8 mouse cellular contexts compared by ENCODE assay signal in the genomic region with DNA sequence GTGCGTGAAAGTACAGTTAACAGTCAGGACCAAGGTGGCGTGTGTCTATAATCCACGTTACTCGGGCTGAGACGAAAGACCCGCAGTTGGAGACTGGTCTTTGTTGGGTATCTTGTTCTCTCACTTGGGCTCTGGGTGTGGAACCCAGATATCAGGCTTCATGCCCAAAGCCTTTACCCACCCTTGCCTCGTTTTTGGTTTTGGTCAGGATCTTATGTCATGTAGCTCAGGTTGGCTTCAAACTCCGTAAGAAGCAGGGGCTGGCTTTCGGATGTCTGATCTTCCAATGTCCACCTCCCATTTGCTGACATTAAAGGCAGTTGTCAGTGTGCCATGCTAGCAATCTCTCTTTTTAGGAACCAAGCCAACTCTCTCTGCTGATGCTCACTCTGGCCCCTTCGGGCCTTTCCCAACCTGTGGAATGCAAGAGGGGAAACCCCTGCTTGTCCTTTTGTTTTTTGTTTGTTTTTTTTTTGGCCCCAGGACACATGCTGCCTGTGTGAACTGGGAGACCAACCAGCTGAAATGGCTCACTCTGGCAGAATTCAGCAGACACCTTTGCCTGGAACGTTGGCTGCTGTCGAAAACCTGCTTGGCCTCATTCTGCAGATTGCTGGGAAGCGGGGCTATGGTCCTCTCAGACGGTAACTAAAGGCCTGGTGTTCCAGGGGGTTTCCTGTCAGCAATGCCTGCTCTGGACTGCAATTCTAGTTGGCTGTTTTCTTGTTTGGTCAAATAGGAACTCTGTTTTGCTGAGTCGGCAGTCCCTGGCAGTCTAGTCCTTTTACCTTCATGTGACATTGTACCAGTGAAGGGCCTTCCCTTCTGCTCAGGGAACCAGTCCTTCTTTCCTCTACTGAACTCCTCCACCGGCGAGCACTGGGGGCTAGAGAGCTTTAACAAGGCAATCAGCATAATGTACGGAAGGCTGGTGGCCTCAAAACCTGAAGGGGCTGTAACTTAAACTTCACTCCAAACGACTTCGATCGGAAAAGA. TPM values are rescaled to one million over a fixed set of nuclear protein-coding genes. Genes with fewer than 3 reads are reported as not detected.
DNase-seq lines count a peak whose midpoint lies in the region; ATAC-seq and TF ChIP-seq lines count a peak whose summit lies in the region.

No protein-coding gene starts in this region.

- no peak for TF ChIP-seq POLR2A in cortical plate, adult 2 months (IDR thresholded peaks at IDR 0.05; ENCODE audit: extremely low read depth, insufficient read depth, low read length)

- no peaks in the 10 kb centered on the region for H3K27me3 ChIP-seq in liver, embryonic 11.5 days (replicated peaks; ENCODE audit: control insufficient read depth, insufficient read depth, low read length)
- H3K27me3 ChIP-seq in hindbrain, embryonic 15.5 days = no peaks in the 10 kb centered on the region
- no peaks in the 10 kb centered on the region for H3K27me3 ChIP-seq in neural tube, embryonic 13.5 days

- H3K4me1 ChIP-seq in liver, embryonic 11.5 days (replicated peaks; ENCODE audit: control insufficient read depth, insufficient read depth, low read length) = no peaks in the 10 kb centered on the region
- peaks cover 11% of the 10 kb centered on the region for H3K4me1 ChIP-seq in cortical plate, adult 2 months (ENCODE audit: control insufficient read depth, insufficient read depth, low read length)
- H3K4me1 ChIP-seq in hindbrain, embryonic 15.5 days (replicated peaks) = peaks cover 57% of the 10 kb centered on the region
- peaks cover 64% of the 10 kb centered on the region for H3K4me1 ChIP-seq in neural tube, embryonic 13.5 days (replicated peaks)

- peak; percentile 29 for DNase-seq in liver, embryonic 11.5 days (ENCODE audit: low spot score)
- DNase-seq in liver = no peak
- DNase-seq in ovary, postnatal 10 days (ENCODE audit: low spot score) = no peak
- DNase-seq in frontal cortex, postnatal 14 days (ENCODE audit: low spot score in 2 of 2) = no peak

- no peak overlapping the region for H3K4me2 ChIP-seq in liver, embryonic 11.5 days
- H3K4me2 ChIP-seq in hindbrain, embryonic 15.5 days = peak overlapping the region; percentile 42
- peak overlapping the region; percentile 52 for H3K4me2 ChIP-seq in neural tube, embryonic 13.5 days

- no peak for TF ChIP-seq CTCF in cortical plate, adult 2 months (IDR thresholded peaks at IDR 0.05; ENCODE audit: extremely low read depth, insufficient read depth, low read length)

- H3K9ac ChIP-seq in liver, embryonic 11.5 days (ENCODE audit: low read depth, low read length) = no peak overlapping the region
- H3K9ac ChIP-seq in hindbrain, embryonic 15.5 days = 0 out of 2 replicates have a peak overlapping the region, but pooled peaks have one; percentile 14
- peak overlapping the region; percentile 64 for H3K9ac ChIP-seq in neural tube, embryonic 13.5 days

- ATAC-seq in liver, embryonic 11.5 days (replicated peaks; ENCODE audit: low FRiP score) = no peak
- ATAC-seq in hindbrain, embryonic 15.5 days (ENCODE audit: low FRiP score, low read depth) = no peak
- ATAC-seq in neural tube, embryonic 13.5 days (ENCODE audit: low read depth) = no peak
- no peak for ATAC-seq in monocyte, adult 5-6 weeks (replicated peaks; ENCODE audit: insufficient number of reproducible peaks, low FRiP score, low TSS enrichment, poor library complexity, severe bottlenecking)

- 77% methylated on average over 21 of the region's 21 CpGs for WGBS in liver, embryonic 11.5 days
- WGBS in hindbrain, embryonic 15.5 days = 47% methylated on average over 21 of the region's 21 CpGs
- WGBS in neural tube, embryonic 13.5 days = 58% methylated on average over 21 of the region's 21 CpGs

- no peaks in the 10 kb centered on the region for H3K9me3 ChIP-seq in liver, embryonic 11.5 days (ENCODE audit: control insufficient read depth, low read length)
- H3K9me3 ChIP-seq in hindbrain, embryonic 15.5 days = no peaks in the 10 kb centered on the region
- H3K9me3 ChIP-seq in neural tube, embryonic 13.5 days = no peaks in the 10 kb centered on the region

- H3K27ac ChIP-seq in liver, embryonic 11.5 days (ENCODE audit: low read depth, low read length) = no peak overlapping the region
- peak overlapping the region; percentile 79 for H3K27ac ChIP-seq in cortical plate, adult 2 months (ENCODE audit: insufficient read depth, low read length)
- peak overlapping the region; percentile 83 for H3K27ac ChIP-seq in hindbrain, embryonic 15.5 days (replicated peaks)
- peak overlapping the region; percentile 93 for H3K27ac ChIP-seq in neural tube, embryonic 13.5 days (replicated peaks)

- H3K36me3 ChIP-seq in liver, embryonic 11.5 days (ENCODE audit: control insufficient read depth, insufficient read depth, low read length) = no peaks in the 10 kb centered on the region
- no peaks in the 10 kb centered on the region for H3K36me3 ChIP-seq in hindbrain, embryonic 15.5 days
- no peaks in the 10 kb centered on the region for H3K36me3 ChIP-seq in neural tube, embryonic 13.5 days

- no peak overlapping the region for H3K4me3 ChIP-seq in liver, embryonic 11.5 days (ENCODE audit: low read depth, low read length)
- no peak overlapping the region for H3K4me3 ChIP-seq in cortical plate, adult 2 months (ENCODE audit: insufficient read depth, low read length)
- no peak overlapping the region for H3K4me3 ChIP-seq in hindbrain, embryonic 15.5 days
- peak overlapping the region; percentile 24; the same call in 1 of the 2 replicates for H3K4me3 ChIP-seq in neural tube, embryonic 13.5 days

RNA-seq across cellular contexts. Expression of gene Tuba1a, which starts 23.6 kb away (rescaled TPM):
- 419 and 432 TPM in 2 replicates for polyA plus RNA-seq in liver, embryonic 11.5 days (2014; fragmentation: Nextera tagmentation; extraction: Ambion mirVana)
- 1,321 and 1,512 TPM in 2 replicates for polyA plus RNA-seq in cortical plate, adult 2 months (2012; rRNA removed)
- polyA plus RNA-seq in hindbrain, embryonic 15.5 days (2015; fragmentation: Nextera tagmentation; extraction: Ambion mirVana) = 14,750 and 15,534 TPM in 2 replicates
- 13,124 and 14,228 TPM in 2 replicates for polyA plus RNA-seq in neural tube, embryonic 13.5 days (2015; fragmentation: Nextera tagmentation; extraction: Ambion mirVana)
- total RNA-seq in monocyte, adult 5-6 weeks (2017) = 79.8 to 96.7 TPM (median 88.2 TPM) in 3 replicates

RNA-seq across cellular contexts. Expression of gene Gm49450, which starts 23.7 kb away (rescaled TPM):
- polyA plus RNA-seq in liver, embryonic 11.5 days (2014; fragmentation: Nextera tagmentation; extraction: Ambion mirVana) = not detected in 2 replicates
- polyA plus RNA-seq in cortical plate, adult 2 months (2012; rRNA removed) = 0.35 and 0.55 TPM in 2 replicates
- not detected in 2 replicates for polyA plus RNA-seq in hindbrain, embryonic 15.5 days (2015; fragmentation: Nextera tagmentation; extraction: Ambion mirVana)
- not detected in 2 replicates for polyA plus RNA-seq in neural tube, embryonic 13.5 days (2015; fragmentation: Nextera tagmentation; extraction: Ambion mirVana)
- total RNA-seq in monocyte, adult 5-6 weeks (2017) = 12.2 to 56.4 TPM in 2 of 3 replicates, not detected in the other

RNA-seq across cellular contexts. Expression of gene Tuba1b, which starts 42.7 kb away (rescaled TPM):
- polyA plus RNA-seq in liver, embryonic 11.5 days (2014; fragmentation: Nextera tagmentation; extraction: Ambion mirVana) = 1,854 and 2,015 TPM in 2 replicates
- polyA plus RNA-seq in cortical plate, adult 2 months (2012; rRNA removed) = 1,160 and 1,231 TPM in 2 replicates
- 1,411 and 1,419 TPM in 2 replicates for polyA plus RNA-seq in hindbrain, embryonic 15.5 days (2015; fragmentation: Nextera tagmentation; extraction: Ambion mirVana)
- polyA plus RNA-seq in neural tube, embryonic 13.5 days (2015; fragmentation: Nextera tagmentation; extraction: Ambion mirVana) = 1,062 and 1,121 TPM in 2 replicates
- 86.5 to 154 TPM (median 137 TPM) in 3 replicates for total RNA-seq in monocyte, adult 5-6 weeks (2017)

RNA-seq across cellular contexts. Expression of gene Tuba1c, which starts 52.6 kb away (rescaled TPM):
- 202 and 214 TPM in 2 replicates for polyA plus RNA-seq in liver, embryonic 11.5 days (2014; fragmentation: Nextera tagmentation; extraction: Ambion mirVana)
- polyA plus RNA-seq in cortical plate, adult 2 months (2012; rRNA removed) = 5.5 and 7.1 TPM in 2 replicates
- polyA plus RNA-seq in hindbrain, embryonic 15.5 days (2015; fragmentation: Nextera tagmentation; extraction: Ambion mirVana) = 22.5 and 25.3 TPM in 2 replicates
- 25.6 and 29.7 TPM in 2 replicates for polyA plus RNA-seq in neural tube, embryonic 13.5 days (2015; fragmentation: Nextera tagmentation; extraction: Ambion mirVana)
- total RNA-seq in monocyte, adult 5-6 weeks (2017) = 104 to 150 TPM (median 116 TPM) in 3 replicates

RNA-seq across cellular contexts. Expression of gene Lmbr1l, which starts 59.0 kb away (rescaled TPM):
- 1.6 and 2.8 TPM in 2 replicates for polyA plus RNA-seq in liver, embryonic 11.5 days (2014; fragmentation: Nextera tagmentation; extraction: Ambion mirVana)
- 24.7 and 27.1 TPM in 2 replicates for polyA plus RNA-seq in cortical plate, adult 2 months (2012; rRNA removed)
- polyA plus RNA-seq in hindbrain, embryonic 15.5 days (2015; fragmentation: Nextera tagmentation; extraction: Ambion mirVana) = 26.8 and 29.3 TPM in 2 replicates
- polyA plus RNA-seq in neural tube, embryonic 13.5 days (2015; fragmentation: Nextera tagmentation; extraction: Ambion mirVana) = 34.9 and 39.0 TPM in 2 replicates
- total RNA-seq in monocyte, adult 5-6 weeks (2017) = 54.7 to 97.4 TPM (median 92.2 TPM) in 3 replicates
